Mouse (Mus musculus): ENCODE measurements at regions not wholly inside any gene's neighbourhood (a gene's known extent, or its start where the extent isn't known, plus 50 kb on each side); places are given as distances from the start of the nearest gene placed in this dataset.

GRCm38 (mm10) chr15:24990082-24990786 is 423.3 kb downstream of the Basp1 start:
- DNase-seq (ENCODE audit: low spot score in 2 of 2) = no peak

- DNase-seq (ENCODE audit: low spot score in 2 of 2) = no peak
Observed at GRCm38 (mm10) chr15:24980841-24981240, 432.7 kb downstream of the Basp1 start.

GRCm38 (mm10) chr15:24972020-24972419 is 441.5 kb downstream of the Basp1 start:
- DNase-seq (ENCODE audit: low spot score in 2 of 2) = no peak

- DNase-seq (ENCODE audit: low spot score in 2 of 2) = peak; percentile 50 to 57
Observed at GRCm38 (mm10) chr15:24969391-24969812, 444.2 kb downstream of the Basp1 start.

GRCm38 (mm10) chr15:24968636-24969317 is 444.8 kb downstream of the Basp1 start:
- no peak for DNase-seq (ENCODE audit: low spot score in 2 of 2)

- no peak for DNase-seq (ENCODE audit: low spot score in 2 of 2)
Observed at GRCm38 (mm10) chr15:24929742-24930141, 483.8 kb downstream of the Basp1 start.

GRCm38 (mm10) chr15:24911866-24912265 is 501.7 kb downstream of the Basp1 start:
- DNase-seq (ENCODE audit: low spot score in 2 of 2) = no peak

GRCm38 (mm10) chr15:24911466-24911865 is 502.1 kb downstream of the Basp1 start:
- DNase-seq (ENCODE audit: low spot score in 2 of 2) = no peak

- peak; percentile 43 to 63 for DNase-seq (ENCODE audit: low spot score in 2 of 2)
Observed at GRCm38 (mm10) chr15:24906957-24907356, 506.6 kb downstream of the Basp1 start.

- DNase-seq (ENCODE audit: low spot score in 2 of 2) = no peak
Observed at GRCm38 (mm10) chr15:24878846-24879245, 534.7 kb downstream of the Basp1 start.

GRCm38 (mm10) chr15:24877711-24878598 is 535.6 kb downstream of the Basp1 start:
- no peak for DNase-seq (ENCODE audit: low spot score in 2 of 2)

GRCm38 (mm10) chr15:24876157-24876731 is 537.3 kb downstream of the Basp1 start:
- DNase-seq (ENCODE audit: low spot score in 2 of 2) = peak in 1 of 2 experiments; percentile 21

- DNase-seq (ENCODE audit: low spot score in 2 of 2) = no peak
Observed at GRCm38 (mm10) chr15:24840271-24840670, 573.3 kb downstream of the Basp1 start.

GRCm38 (mm10) chr15:24838390-24838789 is 575.2 kb downstream of the Basp1 start:
- no peak for DNase-seq (ENCODE audit: low spot score in 2 of 2)

GRCm38 (mm10) chr15:24827881-24828280 is 585.7 kb downstream of the Basp1 start:
- no peak for DNase-seq (ENCODE audit: low spot score in 2 of 2)

- DNase-seq (ENCODE audit: low spot score in 2 of 2) = no peak
Observed at GRCm38 (mm10) chr15:24827259-24827658, 586.3 kb downstream of the Basp1 start.

GRCm38 (mm10) chr15:24796836-24797235 is 616.7 kb downstream of the Basp1 start:
- no peak for DNase-seq (ENCODE audit: low spot score in 2 of 2)

GRCm38 (mm10) chr15:24793381-24793780 is 620.2 kb downstream of the Basp1 start:
- no peak for DNase-seq (ENCODE audit: low spot score in 2 of 2)

GRCm38 (mm10) chr15:24786336-24786735 is 627.2 kb downstream of the Basp1 start:
- no peak for DNase-seq (ENCODE audit: low spot score in 2 of 2)

GRCm38 (mm10) chr15:24778234-24778633 is 635.3 kb downstream of the Basp1 start:
- no peak for DNase-seq (ENCODE audit: low spot score in 2 of 2)

- no peak for DNase-seq (ENCODE audit: low spot score in 2 of 2)
Observed at GRCm38 (mm10) chr15:24751480-24752157, 661.9 kb downstream of the Basp1 start.

All from layer of hippocampus, adult 8-10 months (tissue).